Mouse (Mus musculus) cerebellum, adult 2 months (tissue): Measurements from ENCODE around the gene Desi2. TPM values are rescaled to one million over a fixed set of nuclear protein-coding genes. Genes with fewer than 3 reads are reported as not detected.
"Not testable (repeated sequence)": the region's sequence is repeated elsewhere in the genome, so short reads cannot be mapped to it uniquely, and the experiment has no call there.

Source experiments
- DNase-seq, 2 experiments: peaks; one replicate each; pipeline ENCODE4 v3.0.0; 2021
- H3K27ac ChIP-seq: fragments of 200-500 bp; 2 replicates; pipeline ENCODE4 v1.5.1; 2012; ENCODE audit warnings: low read length, control low read depth, inconsistent platforms; ENCODE audit not compliant: insufficient read depth
- H3K27me3 ChIP-seq: fragments of 200-500 bp; 2 replicates; pipeline ENCODE4 v1.6.1; 2012; ENCODE audit warnings: inconsistent platforms, mild to moderate bottlenecking, low read length, moderate library complexity; ENCODE audit not compliant: control insufficient read depth, insufficient read depth
- H3K4me1 ChIP-seq: fragments of 200-500 bp; 2 replicates; pipeline ENCODE4 v1.6.1; 2011; ENCODE audit warnings: low read length; ENCODE audit not compliant: control insufficient read depth, insufficient read depth
- H3K4me3 ChIP-seq: fragments of 200-500 bp; replicated peaks from 2 replicates; pipeline ENCODE3; 2011; ENCODE audit warnings: mild to moderate bottlenecking, low read depth, low read length, control low read depth; ENCODE audit not compliant: insufficient read depth
- CTCF ChIP-seq: fragments of 200-500 bp; IDR thresholded peaks from 2 replicates; pipeline ENCODE4 v1.5.1; 2011; ENCODE audit warnings: low read depth, mild to moderate bottlenecking, control low read depth, low read length, moderate library complexity, borderline replicate concordance; ENCODE audit not compliant: insufficient read depth
- POLR2A ChIP-seq: fragments of 200-500 bp; IDR thresholded peaks from 2 replicates; pipeline ENCODE4 v1.6.1; 2011; ENCODE audit warnings: low read length, control low read depth, borderline replicate concordance; ENCODE audit not compliant: insufficient read depth
- WGBS: fragments of 180-500 bp; shearing (Covaris S2); methylation state at CpG from one replicate; pipeline ENCODE4 v1.1.7; 2018; 5-methylcytosine and 5-hydroxymethylcytosine counted together
- polyA plus RNA-seq: library from polyadenylated mRNA; depleted of rRNA; stranded (reverse); fragments of >200 nt; gene quantifications from 2 replicates; pipeline ENCODE4 v1.2.3, GENCODE M21; 2012

Desi2 gene
- polyA plus RNA-seq, 1 experiment = 12.6 TPM

DNA sequence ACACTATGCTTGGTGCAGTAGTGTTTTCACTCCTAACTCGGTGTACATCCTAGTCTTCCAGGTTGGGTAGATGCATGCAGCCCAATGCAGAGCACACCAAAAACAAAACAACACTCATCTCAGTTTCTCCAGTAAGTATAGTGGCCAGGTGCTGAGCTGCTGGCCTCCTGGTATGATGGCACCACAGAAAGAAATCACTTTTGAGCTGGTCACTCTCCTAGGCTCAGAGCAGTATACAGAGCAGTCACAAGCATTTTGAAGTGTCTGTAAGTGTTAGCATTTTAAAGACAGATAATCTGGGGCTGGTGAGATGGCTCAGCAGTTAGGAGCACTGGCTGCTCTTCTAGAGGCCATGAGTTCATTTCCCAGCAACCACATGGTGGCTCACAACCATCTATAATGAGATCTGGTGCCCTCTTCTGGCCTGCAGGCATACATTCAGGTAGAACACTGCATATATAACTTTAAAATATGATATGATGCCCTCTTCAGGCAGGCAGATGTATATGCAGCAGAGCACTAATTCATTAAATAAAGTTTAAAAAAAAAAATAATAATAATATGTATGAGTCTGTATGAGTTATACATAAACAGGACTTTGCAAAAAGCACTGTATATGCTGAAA lies 54.8 kb downstream of the Desi2 start:
- Histone ChIP-seq H3K27ac (no peak overlapping the region), H3K4me1 (no peaks in the 10 kb centered on the region), H3K4me3 (no peak overlapping the region), H3K27me3 (no peaks in the 10 kb centered on the region)
- TF ChIP-seq CTCF (0 out of 2 replicates have a peak, but pooled peaks have one; percentile 28), POLR2A (no peak)
- WGBS = 94% methylated on average over 1 of the region's 1 CpGs
- no peak for DNase-seq

DNA sequence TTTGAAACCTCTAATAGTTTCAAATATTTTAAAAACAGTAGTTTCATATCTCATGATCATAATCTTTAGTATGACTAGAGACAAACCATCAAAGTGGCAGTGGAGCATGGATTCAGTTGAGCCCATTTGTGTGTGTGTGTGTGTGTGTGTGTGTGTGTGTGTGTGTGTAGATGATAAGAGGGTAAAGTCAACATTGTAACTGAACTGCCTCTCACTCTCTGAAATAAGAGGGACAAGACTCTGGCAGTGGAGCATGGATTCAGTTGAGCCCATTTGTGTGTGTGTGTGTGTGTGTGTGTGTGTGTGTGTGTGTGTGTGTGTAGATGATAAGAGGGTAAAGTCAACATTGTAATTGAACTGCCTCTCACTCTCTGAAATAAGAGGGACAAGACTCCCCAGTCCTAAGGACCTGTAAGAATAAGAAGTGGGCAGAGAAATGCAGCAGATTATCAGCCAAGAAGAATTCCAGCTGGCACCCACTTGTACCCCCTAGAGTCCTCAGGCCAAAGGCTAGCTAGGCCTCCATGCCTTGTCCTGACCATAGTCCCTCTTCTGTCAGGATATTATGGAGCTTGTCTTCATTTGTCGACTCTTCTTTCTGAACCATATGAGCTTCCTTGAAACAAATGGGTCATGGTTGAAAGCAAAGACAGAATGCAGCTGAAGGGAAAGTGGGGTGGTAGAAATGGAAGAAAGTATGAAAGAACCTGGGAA lies 61.0 kb downstream of the Desi2 start:
- Histone ChIP-seq H3K4me1 (no peaks in the 10 kb centered on the region), H3K4me3 (no peak overlapping the region), H3K27ac (no peak overlapping the region), H3K27me3 (no peaks in the 10 kb centered on the region)
- 86% methylated on average over 1 of the region's 1 CpGs for WGBS
- DNase-seq = no peak
- TF ChIP-seq CTCF (no peak), POLR2A (no peak)

DNA sequence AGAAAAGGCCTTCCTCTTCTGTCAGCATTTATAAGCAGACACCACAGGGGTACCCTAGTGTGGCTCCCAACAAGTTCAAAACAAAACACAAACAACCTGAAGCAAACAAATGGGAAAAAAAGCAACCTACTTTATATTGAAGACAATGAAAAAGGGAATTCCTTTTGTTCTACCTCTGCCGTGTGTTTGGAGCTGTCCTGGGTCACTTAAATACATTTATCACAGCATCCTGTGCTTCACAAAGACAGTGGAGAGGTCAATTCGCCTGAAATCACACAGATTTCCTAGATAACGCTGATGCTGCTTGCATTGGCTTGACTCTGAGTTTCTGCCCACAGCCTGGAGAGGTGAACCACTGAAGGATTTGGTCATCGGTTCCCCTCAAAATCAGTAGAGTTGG lies 67.4 kb downstream of the Desi2 start:
- TF ChIP-seq CTCF (no peak), POLR2A (no peak)
- H3K4me1 ChIP-seq = no peaks in the 10 kb centered on the region
- 90% methylated on average over 4 of the region's 4 CpGs for WGBS

DNA sequence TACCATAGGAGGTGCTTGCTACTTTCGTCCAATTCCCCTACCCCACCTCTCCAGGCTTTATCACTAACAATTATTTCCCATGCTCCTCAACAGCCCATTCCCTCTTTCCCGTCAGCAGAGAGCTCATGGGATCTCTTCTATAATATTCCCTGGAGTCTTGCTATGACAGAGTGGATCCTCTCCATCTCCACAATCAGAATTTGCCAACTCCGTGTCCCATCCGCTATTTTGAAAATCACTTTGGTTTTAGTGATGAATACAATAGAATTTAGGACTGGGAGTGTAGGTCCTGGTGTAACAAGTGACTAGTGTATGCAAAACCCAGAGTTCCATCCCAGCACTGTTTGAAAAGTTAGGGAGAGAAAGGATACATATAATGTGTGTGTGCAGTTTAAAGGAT lies 69.1 kb downstream of the Desi2 start:
- no peak overlapping the region for H3K27ac ChIP-seq
- no peaks in the 10 kb centered on the region for H3K4me1 ChIP-seq
- DNase-seq = peak in 1 of 2 experiments; percentile 1
- H3K27me3 ChIP-seq = no peaks in the 10 kb centered on the region
- 95% methylated on average over 4 of the region's 4 CpGs for WGBS
- no peak for TF ChIP-seq CTCF
- TF ChIP-seq POLR2A = no peak
- H3K4me3 ChIP-seq = no peak overlapping the region

More for the DNA sequence above, 67.4 kb downstream of the Desi2 start:
- Histone ChIP-seq H3K4me3 (no peak overlapping the region), H3K27me3 (no peaks in the 10 kb centered on the region), H3K27ac (no peak overlapping the region)
- peak in 1 of 2 experiments; percentile 0 for DNase-seq

DNA sequence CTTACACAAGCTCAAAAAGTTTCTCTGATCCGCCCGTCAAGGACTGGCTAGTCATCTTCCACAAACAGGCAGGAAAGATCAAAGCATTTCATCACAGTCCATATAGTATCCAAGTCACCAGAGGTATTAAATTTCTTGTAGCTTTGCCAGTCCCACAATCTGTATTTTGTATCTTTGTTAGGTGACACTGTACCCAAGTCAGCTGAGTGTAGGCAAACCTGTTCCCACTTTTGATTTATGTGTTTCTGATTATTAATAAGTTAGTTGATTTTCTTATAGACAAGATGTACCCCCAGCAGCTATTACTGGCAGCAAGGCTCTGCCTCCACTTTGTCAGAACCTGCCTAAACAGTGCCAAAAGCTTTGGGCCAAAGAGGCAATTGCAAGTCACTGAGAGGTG lies 71.6 kb downstream of the Desi2 start:
- no peak for TF ChIP-seq CTCF
- no peak for TF ChIP-seq POLR2A

DNA sequence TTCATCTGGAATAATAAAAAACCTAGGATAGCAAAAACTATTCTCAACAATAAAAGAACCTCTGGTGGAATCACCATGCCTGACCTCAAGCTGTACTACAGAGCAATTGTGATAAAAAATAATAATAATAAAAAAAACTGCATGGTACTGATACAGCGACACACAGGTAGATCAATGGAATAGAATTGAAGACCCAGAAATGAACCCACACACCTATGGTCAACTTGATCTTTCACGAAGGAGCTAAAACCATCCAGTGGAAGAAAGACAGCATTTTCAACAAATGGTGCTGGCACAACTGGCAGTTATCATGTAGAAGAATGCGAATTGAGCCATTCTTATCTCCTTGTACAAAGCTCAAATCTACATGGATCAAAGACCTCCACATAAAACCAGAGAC lies 78.2 kb downstream of the Desi2 start:
- not testable (repeated sequence) for H3K27ac ChIP-seq, H3K27me3 ChIP-seq, DNase-seq, H3K4me3 ChIP-seq, H3K4me1 ChIP-seq
- 93% methylated on average over 3 of the region's 3 CpGs for WGBS

More for the DNA sequence above, 71.6 kb downstream of the Desi2 start:
- Histone ChIP-seq H3K27ac (no peak overlapping the region), H3K4me3 (no peak overlapping the region), H3K27me3 (no peaks in the 10 kb centered on the region), H3K4me1 (no peaks in the 10 kb centered on the region)
- DNase-seq = no peak
- WGBS = 95% methylated on average over 2 of the region's 2 CpGs

DNA sequence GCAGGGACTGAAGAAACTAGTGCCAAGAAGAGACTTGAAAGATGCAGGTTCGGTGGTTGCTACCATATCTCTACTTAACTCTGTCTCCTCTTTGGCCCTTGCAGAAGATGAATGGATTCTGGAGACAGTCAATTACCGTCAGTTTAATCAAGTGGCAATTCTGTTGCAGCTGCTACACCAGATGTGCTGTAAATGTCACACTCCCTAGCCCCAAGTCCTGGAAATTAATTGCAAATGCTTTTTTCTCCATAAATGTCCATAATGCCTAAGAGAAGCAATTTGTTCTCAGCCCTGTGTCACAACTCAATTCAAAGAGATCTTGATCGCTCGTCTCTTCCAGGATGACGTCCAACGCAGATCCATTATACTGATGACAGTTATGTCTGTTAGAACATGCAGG lies 83.4 kb downstream of the Desi2 start:
- WGBS = 90% methylated on average over 6 of the region's 6 CpGs
- no peaks in the 10 kb centered on the region for H3K27me3 ChIP-seq
- no peak for DNase-seq
- no peak overlapping the region for H3K4me3 ChIP-seq
- no peaks in the 10 kb centered on the region for H3K4me1 ChIP-seq
- H3K27ac ChIP-seq = no peak overlapping the region
- TF ChIP-seq CTCF (no peak), POLR2A (no peak)

DNA sequence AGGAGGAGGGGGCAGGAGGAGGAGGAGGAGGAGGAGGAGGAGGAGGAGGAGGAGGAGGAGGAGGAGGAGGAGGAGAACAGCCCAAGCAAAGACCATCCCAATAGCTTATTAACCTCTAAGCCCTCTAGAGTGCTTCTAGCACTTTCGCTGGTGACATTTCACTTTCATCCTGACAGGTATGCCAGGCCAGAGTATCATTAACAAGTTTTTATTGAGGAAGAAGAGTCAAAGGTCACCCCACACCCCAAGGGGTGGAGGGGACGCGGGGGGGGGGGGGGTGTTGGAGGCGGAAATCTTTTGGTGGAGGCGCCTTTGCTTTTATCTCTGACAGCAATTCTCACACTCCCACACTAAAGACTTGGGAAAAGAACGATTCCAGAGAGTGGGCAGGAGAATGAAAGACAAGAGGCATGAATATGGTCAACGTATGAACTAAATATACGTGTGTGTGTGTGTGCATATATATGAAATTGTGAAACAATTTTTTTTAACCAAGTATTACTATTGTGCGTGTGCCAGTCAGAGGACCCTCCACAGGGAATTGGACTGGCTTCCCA lies 88.0 kb downstream of the Desi2 start:
- TF ChIP-seq POLR2A = no peak
- no peak for TF ChIP-seq CTCF
- no peaks in the 10 kb centered on the region for H3K27me3 ChIP-seq
- DNase-seq = no peak
- WGBS = 54% methylated on average over 9 of the region's 9 CpGs
- no peak overlapping the region for H3K4me3 ChIP-seq
- no peak overlapping the region for H3K27ac ChIP-seq
- H3K4me1 ChIP-seq = no peaks in the 10 kb centered on the region
